Mouse (Mus musculus): ENCODE measurements around the gene Tbc1d32. TPM values are rescaled to one million over a fixed set of nuclear protein-coding genes. Genes with fewer than 3 reads are reported as not detected.

The Tbc1d32 gene
- polyA plus RNA-seq, 1 experiment = 1.4 TPM

DNA sequence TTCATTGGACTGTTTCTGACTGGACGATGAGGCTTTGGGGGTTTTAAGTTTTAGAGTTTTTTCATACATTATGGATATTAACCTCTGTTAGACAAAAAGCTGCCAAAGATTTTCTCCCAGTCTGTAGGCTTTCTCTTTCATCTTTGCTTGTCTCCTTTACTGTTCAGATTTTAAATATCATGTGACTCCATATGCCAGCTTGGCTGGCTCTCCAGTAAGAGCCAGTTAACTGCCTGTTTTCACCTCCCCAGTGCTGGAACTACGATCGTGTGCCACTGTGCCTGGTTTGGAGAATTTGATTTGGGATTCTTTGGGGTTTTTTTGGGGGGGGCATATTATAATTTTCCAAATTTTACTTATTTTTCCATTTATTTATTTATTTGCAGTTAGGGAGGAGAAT, 79.6 kb downstream of the Tbc1d32 start:
- WGBS = 91% methylated on average over 3 of the region's 3 CpGs
- TF ChIP-seq CTCF (IDR thresholded peaks at IDR 0.05; ENCODE audit: control insufficient read depth, insufficient read depth, low read length) (no peak), POLR2A (IDR thresholded peaks at IDR 0.05; ENCODE audit: borderline replicate concordance, control insufficient read depth, low read depth, low read length) (no peak)
- Histone ChIP-seq H3K4me3 (replicated peaks; ENCODE audit: control insufficient read depth, low read depth, low read length) (no peak overlapping the region), H3K4me1 (ENCODE audit: control insufficient read depth, insufficient read depth, low read length) (no peaks in the 10 kb centered on the region), H3K27ac (ENCODE audit: control insufficient read depth, insufficient read depth, low read depth, low read length, poor library complexity) (no peak overlapping the region)

DNA sequence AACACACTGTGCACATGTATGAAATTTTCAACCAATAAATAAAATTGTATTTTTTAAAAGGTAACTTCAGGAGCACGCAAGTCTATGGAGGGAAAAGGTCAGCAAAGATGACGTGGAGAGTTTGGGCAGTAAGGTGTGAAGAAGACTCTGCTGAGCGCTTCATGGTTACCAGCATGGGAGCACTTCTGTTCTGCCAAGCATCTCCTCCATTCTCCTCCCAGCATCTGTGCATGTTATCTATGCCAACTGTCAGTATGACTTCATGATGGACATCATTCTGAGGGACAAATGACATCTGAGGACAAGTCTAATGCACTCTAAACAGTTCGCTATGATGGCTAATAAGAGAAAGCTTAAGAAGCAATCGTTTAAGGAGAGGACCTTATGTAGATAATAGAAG, 91.3 kb downstream of the Tbc1d32 start:
- 89% methylated on average over 5 of the region's 5 CpGs for WGBS
- H3K4me3 ChIP-seq (replicated peaks; ENCODE audit: control insufficient read depth, low read depth, low read length) = no peak overlapping the region
- no peak for TF ChIP-seq CTCF (IDR thresholded peaks at IDR 0.05; ENCODE audit: control insufficient read depth, insufficient read depth, low read length)
- no peak for TF ChIP-seq POLR2A (IDR thresholded peaks at IDR 0.05; ENCODE audit: borderline replicate concordance, control insufficient read depth, low read depth, low read length)
- H3K4me1 ChIP-seq (ENCODE audit: control insufficient read depth, insufficient read depth, low read length) = no peaks in the 10 kb centered on the region
- H3K27ac ChIP-seq (ENCODE audit: control insufficient read depth, insufficient read depth, low read depth, low read length, poor library complexity) = no peak overlapping the region

DNA sequence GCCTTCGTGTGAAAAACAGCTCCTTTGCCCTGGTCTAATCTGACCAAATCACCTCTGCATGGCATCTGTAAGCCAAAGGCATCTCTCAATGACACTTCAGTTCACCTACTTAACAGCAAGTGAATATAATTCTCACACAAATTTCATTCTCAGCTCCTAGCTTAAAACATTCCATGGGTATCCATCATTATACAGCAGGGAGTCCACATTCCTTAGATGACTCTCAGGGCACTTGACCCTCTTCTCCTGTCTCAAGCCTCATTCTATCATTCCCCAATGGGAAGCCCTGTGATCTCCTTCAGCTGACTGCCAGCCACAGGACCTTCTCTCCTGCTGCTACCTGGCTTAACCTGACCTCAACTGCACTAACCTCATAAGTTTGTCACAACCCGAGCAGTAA, 98.8 kb downstream of the Tbc1d32 start:
- H3K27ac ChIP-seq (ENCODE audit: control insufficient read depth, insufficient read depth, low read depth, low read length, poor library complexity) = no peak overlapping the region
- H3K4me3 ChIP-seq (replicated peaks; ENCODE audit: control insufficient read depth, low read depth, low read length) = no peak overlapping the region
- no peak for TF ChIP-seq POLR2A (IDR thresholded peaks at IDR 0.05; ENCODE audit: borderline replicate concordance, control insufficient read depth, low read depth, low read length)
- TF ChIP-seq CTCF (IDR thresholded peaks at IDR 0.05; ENCODE audit: control insufficient read depth, insufficient read depth, low read length) = no peak
- WGBS = 84% methylated on average over 2 of the region's 2 CpGs
- H3K4me1 ChIP-seq (ENCODE audit: control insufficient read depth, insufficient read depth, low read length) = no peaks in the 10 kb centered on the region

DNA sequence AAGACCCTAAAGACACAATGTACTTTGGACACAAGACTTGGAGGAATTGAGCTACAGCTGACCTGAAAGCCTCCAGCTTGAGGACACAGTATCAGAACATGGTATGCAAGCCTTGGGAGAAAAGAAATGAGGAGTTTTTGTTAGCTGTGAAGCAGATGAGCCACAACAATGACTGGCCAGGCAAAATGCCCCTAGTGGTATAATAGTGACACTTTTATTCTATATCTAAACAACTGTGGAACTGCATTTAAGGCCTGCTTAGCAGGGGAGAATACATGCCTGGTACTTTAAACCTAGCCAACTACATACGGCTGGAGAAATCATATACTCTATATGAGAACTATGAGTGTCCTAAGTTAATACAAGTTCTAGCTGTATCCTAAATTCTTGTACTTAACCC, 101.5 kb downstream of the Tbc1d32 start:
- no peak overlapping the region for H3K4me3 ChIP-seq (replicated peaks; ENCODE audit: control insufficient read depth, low read depth, low read length)
- WGBS = 85% methylated on average over 1 of the region's 1 CpGs
- no peak overlapping the region for H3K27ac ChIP-seq (ENCODE audit: control insufficient read depth, insufficient read depth, low read depth, low read length, poor library complexity)
- H3K4me1 ChIP-seq (ENCODE audit: control insufficient read depth, insufficient read depth, low read length) = no peaks in the 10 kb centered on the region
- TF ChIP-seq CTCF (IDR thresholded peaks at IDR 0.05; ENCODE audit: control insufficient read depth, insufficient read depth, low read length) = no peak
- TF ChIP-seq POLR2A (IDR thresholded peaks at IDR 0.05; ENCODE audit: borderline replicate concordance, control insufficient read depth, low read depth, low read length) = no peak

DNA sequence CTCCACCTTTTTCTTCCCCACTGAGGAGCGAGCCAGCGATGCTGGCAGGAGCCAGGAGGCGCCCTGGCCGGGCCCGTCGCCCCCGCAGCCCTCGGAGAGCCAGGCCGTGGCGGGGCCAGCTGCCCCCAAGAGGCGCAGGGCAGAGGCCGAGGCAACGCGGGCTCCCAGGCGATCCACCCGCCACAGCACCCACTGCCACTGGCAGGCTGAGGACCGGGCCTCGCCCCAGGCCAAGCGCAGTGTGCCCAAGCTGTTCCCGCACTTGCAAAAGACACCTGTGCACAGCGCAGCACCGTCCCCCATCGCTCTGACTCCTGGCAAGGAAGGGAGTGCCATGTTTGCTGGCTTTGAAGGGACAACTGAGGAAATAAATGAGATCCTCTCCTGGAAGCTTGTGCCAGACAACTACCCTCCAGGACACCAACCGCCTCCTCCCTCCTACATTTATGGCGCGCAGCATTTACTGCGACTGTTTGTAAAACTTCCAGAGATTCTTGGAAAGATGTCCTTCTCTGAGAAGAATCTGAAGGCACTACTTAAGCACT, 112.8 kb downstream of the Tbc1d32 start:
- no peak for TF ChIP-seq POLR2A (IDR thresholded peaks at IDR 0.05; ENCODE audit: borderline replicate concordance, control insufficient read depth, low read depth, low read length)
- no peak for TF ChIP-seq CTCF (IDR thresholded peaks at IDR 0.05; ENCODE audit: control insufficient read depth, insufficient read depth, low read length)
- H3K4me1 ChIP-seq (ENCODE audit: control insufficient read depth, insufficient read depth, low read length) = no peaks in the 10 kb centered on the region; the same call in 1 of the 2 replicates
- peak overlapping the region; percentile 42; the same call in 1 of the 2 replicates for H3K27ac ChIP-seq (ENCODE audit: control insufficient read depth, insufficient read depth, low read depth, low read length, poor library complexity)
- H3K4me3 ChIP-seq (replicated peaks; ENCODE audit: control insufficient read depth, low read depth, low read length) = peak overlapping the region; percentile 93
- WGBS = 62% methylated on average over 27 of the region's 27 CpGs

DNA sequence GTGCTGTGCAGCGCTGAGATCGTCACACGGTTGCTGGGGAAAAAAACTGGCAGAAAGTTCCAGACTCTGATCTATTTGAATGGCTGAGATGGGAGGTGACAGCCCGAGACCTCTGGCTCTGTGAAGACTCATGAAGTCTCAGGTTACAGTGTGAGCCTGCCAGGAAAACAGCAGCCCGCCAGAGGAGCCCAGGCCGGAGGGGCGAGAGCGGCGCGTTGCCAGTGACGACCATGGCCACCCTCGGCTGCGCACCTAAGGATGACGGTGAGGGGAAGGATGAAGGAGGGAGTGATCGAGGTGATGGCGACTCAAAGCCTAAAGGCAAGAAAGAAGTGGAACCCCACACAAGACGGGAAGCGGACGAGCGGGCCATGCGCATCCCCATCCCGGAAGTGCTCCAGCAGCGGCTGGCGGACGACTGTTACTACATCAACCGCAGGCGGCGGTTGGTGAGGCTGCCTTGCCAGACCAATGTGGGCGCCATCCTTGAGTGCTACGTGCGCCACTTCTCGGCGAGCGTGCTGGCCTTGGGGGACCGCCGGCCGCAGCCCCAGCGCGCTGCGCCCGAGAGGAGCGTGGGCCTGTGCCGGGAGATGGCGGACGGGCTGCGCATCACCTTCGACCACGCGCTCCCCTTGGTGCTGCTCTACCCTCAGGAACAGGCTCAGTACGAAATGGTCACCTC, 113.4 kb downstream of the Tbc1d32 start:
- H3K4me3 ChIP-seq (replicated peaks; ENCODE audit: control insufficient read depth, low read depth, low read length) = peak overlapping the region; percentile 93
- TF ChIP-seq POLR2A (IDR thresholded peaks at IDR 0.05; ENCODE audit: borderline replicate concordance, control insufficient read depth, low read depth, low read length) = no peak; the same call in 1 of the 2 replicates
- no peak for TF ChIP-seq CTCF (IDR thresholded peaks at IDR 0.05; ENCODE audit: control insufficient read depth, insufficient read depth, low read length)
- no peaks in the 10 kb centered on the region; the same call in 1 of the 2 replicates for H3K4me1 ChIP-seq (ENCODE audit: control insufficient read depth, insufficient read depth, low read length)
- H3K27ac ChIP-seq (ENCODE audit: control insufficient read depth, insufficient read depth, low read depth, low read length, poor library complexity) = peak overlapping the region; percentile 42; the same call in 1 of the 2 replicates
- WGBS = 8% methylated on average over 50 of the region's 50 CpGs

DNA sequence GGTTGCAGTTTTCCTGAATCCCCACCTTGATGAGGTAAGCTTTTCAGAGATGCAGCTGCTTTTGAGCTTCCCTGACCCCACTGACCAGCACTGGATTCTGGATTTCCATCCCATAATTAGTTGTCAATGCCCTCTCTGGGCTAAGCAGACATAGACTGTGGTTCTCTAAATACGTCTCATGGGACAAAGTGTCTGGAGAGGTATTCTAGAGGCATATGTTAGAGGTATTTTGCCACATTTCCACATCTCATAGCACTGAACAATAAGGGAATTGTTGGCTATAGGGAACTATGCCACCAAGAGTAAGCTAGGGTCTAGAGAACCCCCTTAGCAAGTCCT, 121.5 kb downstream of the Tbc1d32 start:
- no peak for TF ChIP-seq CTCF (IDR thresholded peaks at IDR 0.05; ENCODE audit: control insufficient read depth, insufficient read depth, low read length)
- no peak for TF ChIP-seq POLR2A (IDR thresholded peaks at IDR 0.05; ENCODE audit: borderline replicate concordance, control insufficient read depth, low read depth, low read length)
- WGBS = 0% methylated on average over 1 of the region's 1 CpGs
- Histone ChIP-seq H3K27ac (ENCODE audit: control insufficient read depth, insufficient read depth, low read depth, low read length, poor library complexity) (no peak overlapping the region), H3K4me3 (replicated peaks; ENCODE audit: control insufficient read depth, low read depth, low read length) (peak overlapping the region; percentile 67), H3K4me1 (ENCODE audit: control insufficient read depth, insufficient read depth, low read length) (no peaks in the 10 kb centered on the region)

DNA sequence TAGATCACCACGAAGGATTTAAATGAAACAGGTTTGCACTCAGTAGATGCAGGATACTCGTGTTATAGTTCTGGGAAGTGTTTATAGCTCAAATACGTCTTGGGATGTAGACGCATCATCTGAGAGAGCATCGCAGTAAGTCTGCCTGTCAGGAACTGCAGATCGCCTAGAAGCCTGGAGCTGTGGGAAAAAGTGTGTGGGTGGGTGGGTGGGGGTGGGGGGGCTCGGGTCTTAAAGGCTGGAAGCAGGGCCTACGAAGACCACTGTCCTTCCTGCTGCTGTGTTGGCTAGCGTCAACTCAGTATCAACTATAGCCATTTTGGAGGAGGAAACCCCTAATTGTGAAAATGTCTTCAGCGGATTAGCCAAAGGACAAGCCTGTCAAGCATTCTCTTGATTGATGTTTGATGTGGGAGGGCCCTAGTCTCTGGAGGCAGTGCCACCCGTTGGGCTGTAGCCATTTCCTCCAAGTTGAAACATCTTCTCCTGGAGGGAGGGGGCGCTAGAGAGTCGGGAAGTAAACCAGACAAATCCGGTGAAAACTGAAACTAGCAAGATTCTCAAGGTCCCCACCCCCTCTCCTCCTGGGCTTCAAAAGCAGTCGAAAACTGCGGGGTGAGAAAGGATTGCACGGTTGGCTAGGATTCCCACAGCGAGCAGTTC, 122.0 kb downstream of the Tbc1d32 start, which contains the start of gene Msl3l2:
Msl3l2 (plus strand) TSS at position 585 of the 663 bp plus-strand sequence.
- peak; percentile 55; the same call in 1 of the 2 replicates for TF ChIP-seq CTCF (IDR thresholded peaks at IDR 0.05; ENCODE audit: control insufficient read depth, insufficient read depth, low read length)
- no peak for TF ChIP-seq POLR2A (IDR thresholded peaks at IDR 0.05; ENCODE audit: borderline replicate concordance, control insufficient read depth, low read depth, low read length)
- peak within 1 kb of the TSS; percentile 67 for H3K4me3 ChIP-seq (replicated peaks; ENCODE audit: control insufficient read depth, low read depth, low read length)
- no peak within 1 kb of the TSS for H3K27ac ChIP-seq (ENCODE audit: control insufficient read depth, insufficient read depth, low read depth, low read length, poor library complexity)
- WGBS = 36% methylated on average over 18 of the region's 18 CpGs
- H3K4me1 ChIP-seq (ENCODE audit: control insufficient read depth, insufficient read depth, low read length) = no peaks in the 10 kb centered on the region
